Mouse (Mus musculus) ES-E14 (cell line): Measurements from ENCODE around the gene Zfp652.

Experiments
- HCFC1 ChIP-seq: IDR thresholded peaks from 2 replicates; pipeline ENCODE4 v1.6.1; 2012; ENCODE audit warnings: low read length, inconsistent platforms, borderline replicate concordance; ENCODE audit not compliant: insufficient read depth
- MAFK ChIP-seq: IDR thresholded peaks from 2 replicates; pipeline ENCODE4 v1.6.1; 2014; ENCODE audit warnings: mild to moderate bottlenecking, low read depth, low read length, inconsistent platforms; ENCODE audit not compliant: insufficient read depth

DNA sequence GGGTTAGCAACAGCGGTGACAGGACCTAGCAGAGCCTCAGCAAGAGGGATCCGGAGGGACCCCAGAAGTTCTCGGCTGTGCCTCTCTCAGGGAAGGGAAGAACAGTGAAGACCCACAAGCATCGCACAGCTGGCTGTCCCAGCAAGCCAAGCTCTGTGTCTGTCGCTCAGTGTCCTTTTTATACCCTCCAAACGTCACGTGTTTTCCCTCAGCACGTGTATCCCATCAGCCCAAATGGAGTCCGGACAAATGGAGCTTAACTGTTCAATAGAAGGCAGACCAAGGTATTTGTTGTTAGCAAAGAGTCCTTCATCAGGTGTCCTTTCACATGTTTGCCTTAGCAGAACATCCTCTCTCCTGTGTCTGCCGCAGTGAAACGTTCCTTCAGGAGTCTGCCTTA is 69.1 kb downstream of the Zfp652 start:
- no peak for TF ChIP-seq MAFK
- TF ChIP-seq HCFC1, result no peak
